Mouse (Mus musculus): ENCODE measurements at regions not wholly inside any gene's neighbourhood (a gene's known extent, or its start where the extent isn't known, plus 50 kb on each side); places are given as distances from the start of the nearest gene placed in this dataset.

DNA sequence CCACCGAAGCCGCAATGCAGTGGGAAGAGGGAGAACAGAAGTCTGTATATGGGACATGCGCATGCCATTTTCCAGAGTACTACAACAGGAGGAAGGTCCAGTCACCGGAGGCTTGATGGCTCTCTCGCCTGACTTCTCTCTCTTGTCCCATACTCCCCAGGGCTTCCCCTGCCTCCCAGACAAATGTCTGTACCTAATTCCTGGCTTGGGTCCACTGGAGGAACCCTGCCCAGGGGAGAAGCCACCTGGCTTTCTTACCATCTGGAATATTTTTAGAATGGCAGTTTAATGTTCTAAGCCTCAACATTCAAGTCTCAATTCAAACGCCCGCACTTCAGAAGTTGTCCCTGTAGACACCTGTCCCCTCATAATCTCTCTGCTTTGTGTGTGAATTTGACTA, 249.3 kb upstream of the Prok2 start:
- TF ChIP-seq POLR2A (IDR thresholded peaks at IDR 0.05; ENCODE audit: insufficient read length, low read depth) (no peak), TCF12 (IDR thresholded peaks at IDR 0.05; ENCODE audit: insufficient read depth, poor library complexity, severe bottlenecking) (no peak), POLR2AphosphoS2 (IDR thresholded peaks at IDR 0.05; ENCODE audit: insufficient read length, low read depth) (no peak), MYOG (IDR thresholded peaks at IDR 0.05; ENCODE audit: control insufficient read depth in 1 of 3, insufficient read depth in 1 of 3, insufficient read length in 2 of 3, low read depth in 2 of 3) (no peak), MAX (IDR thresholded peaks at IDR 0.05; ENCODE audit: low read depth) (no peak), USF1 (IDR thresholded peaks at IDR 0.05; ENCODE audit: low read depth) (no peak), E2F4 (IDR thresholded peaks at IDR 0.05; ENCODE audit: insufficient read depth) (no peak), MYOD1 (IDR thresholded peaks at IDR 0.05; ENCODE audit: control insufficient read depth in 1 of 3, insufficient read length in 2 of 3, low read depth in 2 of 3) (no peak), CEBPB (IDR thresholded peaks at IDR 0.05; ENCODE audit: insufficient read depth, poor library complexity, severe bottlenecking) (no peak), SRF (IDR thresholded peaks at IDR 0.05; ENCODE audit: control insufficient read depth, insufficient read length, low read depth) (no peak)
